Mouse (Mus musculus): Measurements from ENCODE around the gene Ddx11. TPM values are rescaled to one million over a fixed set of nuclear protein-coding genes. Genes with fewer than 3 reads are reported as not detected.
"Not testable (repeated sequence)": the region's sequence is repeated elsewhere in the genome, so short reads cannot be mapped to it uniquely, and the experiment has no call there.

Ddx11 gene
- polyA plus RNA-seq, 2 experiments, result 4.7 to 7.0 TPM

DNA sequence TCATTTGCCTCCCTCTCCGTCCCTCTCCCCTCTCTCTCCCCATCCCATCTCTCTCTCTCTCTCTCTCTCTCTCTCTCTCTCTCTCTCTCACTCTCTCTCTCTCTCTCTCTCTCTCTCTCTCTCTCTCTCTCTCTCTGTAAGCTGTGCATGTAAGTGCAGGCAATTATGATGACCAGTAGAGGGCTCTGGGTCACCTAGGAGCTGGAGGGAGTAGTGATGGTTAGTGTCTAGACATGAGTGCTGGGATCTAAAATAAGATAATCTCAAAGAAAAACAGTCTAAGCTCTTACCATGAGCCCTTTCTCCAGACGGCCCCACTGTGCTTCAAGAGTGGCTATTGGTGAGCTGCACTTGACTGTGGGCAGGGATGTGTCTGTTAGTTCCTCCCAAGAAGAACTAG, 31.6 kb downstream of the Ddx11 start:
- no peak overlapping the region for H3K4me2 ChIP-seq (ENCODE audit: low read depth)
- H3K27ac ChIP-seq, result no peak overlapping the region
- H3K4me3 ChIP-seq (ENCODE audit: insufficient read depth in 1 of 2, low read depth in 2 of 2, low read length in 2 of 2), result no peak overlapping the region
- 78% methylated on average over 2 of the region's 2 CpGs for WGBS (ENCODE audit: insufficient replicate concordance)
- no peak for TF ChIP-seq CTCF (IDR thresholded peaks at IDR 0.05; ENCODE audit: low read depth)
- no peak for TF ChIP-seq EP300 (IDR thresholded peaks at IDR 0.05; ENCODE audit: low read depth)
- H3K27me3 ChIP-seq (ENCODE audit: control insufficient read depth, insufficient read depth, low read length), result no peaks in the 10 kb centered on the region
- no peaks in the 10 kb centered on the region for H3K4me1 ChIP-seq (replicated peaks; ENCODE audit: control insufficient read depth in 2 of 2, insufficient read depth in 2 of 2, low read length in 1 of 2)
- H3K36me3 ChIP-seq (replicated peaks; ENCODE audit: control insufficient read depth, insufficient read depth, low read depth), result peaks cover 12% of the 10 kb centered on the region
- DNase-seq (ENCODE audit: low read depth in 3 of 3, low spot score in 3 of 3) (no peak), ATAC-seq (ENCODE audit: insufficient read depth) (no peak)
- no peaks in the 10 kb centered on the region for H3K9me3 ChIP-seq (ENCODE audit: control insufficient read depth, low read length)
- H3K9ac ChIP-seq (replicated peaks), result no peak overlapping the region

DNA sequence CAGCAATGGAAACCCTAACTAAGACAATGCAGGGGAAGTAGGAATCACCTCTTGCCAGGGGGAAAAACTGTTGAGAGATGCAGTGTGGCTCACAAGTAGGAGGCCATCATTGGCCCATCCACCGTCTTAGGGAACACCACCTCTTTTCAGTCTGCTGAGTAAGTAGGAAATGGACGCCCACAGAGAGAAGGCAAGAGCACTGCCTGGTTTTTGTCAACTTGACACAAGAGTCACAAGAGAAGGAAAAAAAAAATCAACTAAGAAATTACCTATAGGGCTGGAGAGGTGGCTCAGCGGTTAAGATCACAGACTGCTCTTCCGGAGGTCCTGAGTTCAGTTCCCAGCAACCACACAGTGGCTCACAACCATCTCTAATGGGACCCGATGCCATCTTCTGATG, 35.0 kb downstream of the Ddx11 start:
- no peaks in the 10 kb centered on the region for H3K36me3 ChIP-seq (replicated peaks; ENCODE audit: control insufficient read depth, insufficient read depth, low read depth)
- no peaks in the 10 kb centered on the region; the same call in 1 of the 2 replicates for H3K9me3 ChIP-seq (ENCODE audit: control insufficient read depth, low read length)
- DNase-seq (ENCODE audit: low read depth in 3 of 3, low spot score in 3 of 3), result no peak
- no peak overlapping the region for H3K4me3 ChIP-seq (ENCODE audit: insufficient read depth in 1 of 2, low read depth in 2 of 2, low read length in 2 of 2)
- no peak overlapping the region for H3K4me2 ChIP-seq (ENCODE audit: low read depth)
- no peak for ATAC-seq (ENCODE audit: insufficient read depth)
- no peak overlapping the region for H3K9ac ChIP-seq (replicated peaks)
- no peaks in the 10 kb centered on the region for H3K4me1 ChIP-seq (replicated peaks; ENCODE audit: control insufficient read depth in 2 of 2, insufficient read depth in 2 of 2, low read length in 1 of 2)
- no peaks in the 10 kb centered on the region for H3K27me3 ChIP-seq (ENCODE audit: control insufficient read depth, insufficient read depth, low read length)
- 70% methylated on average over 5 of the region's 5 CpGs for WGBS (ENCODE audit: insufficient replicate concordance)
- no peak for TF ChIP-seq CTCF (IDR thresholded peaks at IDR 0.05; ENCODE audit: low read depth)
- TF ChIP-seq EP300 (IDR thresholded peaks at IDR 0.05; ENCODE audit: low read depth), result no peak
- no peak overlapping the region for H3K27ac ChIP-seq

DNA sequence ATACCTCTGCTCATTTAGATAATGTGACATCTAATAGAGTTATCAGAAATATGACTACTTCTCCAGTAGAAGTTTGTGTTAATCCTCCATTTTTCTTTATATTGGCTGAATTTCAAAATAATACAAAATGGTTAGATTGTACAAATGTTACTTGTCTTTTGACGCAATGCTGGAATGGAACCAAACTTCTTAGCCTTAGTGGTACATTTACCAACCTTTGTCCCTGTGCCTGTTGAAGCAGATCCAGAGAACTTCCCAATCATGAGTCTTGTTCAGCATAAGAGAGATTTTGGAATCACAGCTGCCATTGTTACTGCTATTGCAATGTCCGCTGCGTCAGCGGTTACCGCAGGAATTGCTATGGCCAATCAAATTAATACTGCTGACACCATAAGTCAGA, 43.8 kb downstream of the Ddx11 start:
- H3K27ac ChIP-seq; H3K4me1 ChIP-seq (replicated peaks; ENCODE audit: control insufficient read depth in 2 of 2, insufficient read depth in 2 of 2, low read length in 1 of 2); H3K36me3 ChIP-seq (replicated peaks; ENCODE audit: control insufficient read depth, insufficient read depth, low read depth); H3K9ac ChIP-seq (replicated peaks); H3K27me3 ChIP-seq (ENCODE audit: control insufficient read depth, insufficient read depth, low read length); H3K4me2 ChIP-seq (ENCODE audit: low read depth); DNase-seq (ENCODE audit: low read depth in 3 of 3, low spot score in 3 of 3); H3K4me3 ChIP-seq (ENCODE audit: insufficient read depth in 1 of 2, low read depth in 2 of 2, low read length in 2 of 2); H3K9me3 ChIP-seq (ENCODE audit: control insufficient read depth, low read length); ATAC-seq (ENCODE audit: insufficient read depth): not testable (repeated sequence)
- 91% methylated on average over 5 of the region's 5 CpGs for WGBS (ENCODE audit: insufficient replicate concordance)

DNA sequence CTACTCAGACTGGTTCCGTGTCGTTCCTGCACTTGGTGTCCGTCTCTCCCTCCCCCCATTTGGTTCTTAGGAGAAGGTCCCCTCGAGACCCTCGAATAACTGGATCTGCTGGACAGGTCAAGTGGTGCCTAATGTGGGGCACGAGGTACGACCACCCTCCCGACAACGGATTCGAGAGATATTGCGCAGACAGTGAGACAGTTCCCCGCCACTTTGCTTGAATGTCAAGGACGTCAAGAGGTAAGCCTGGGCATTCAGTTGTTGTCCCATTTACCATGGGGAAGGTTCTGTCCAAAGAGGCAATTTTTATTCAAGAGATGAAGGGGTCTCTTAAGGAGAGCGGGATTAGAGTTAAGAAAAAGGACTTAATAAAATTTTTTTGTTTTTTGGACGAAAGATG, 47.7 kb downstream of the Ddx11 start:
- not testable (repeated sequence) for H3K4me3 ChIP-seq (ENCODE audit: insufficient read depth in 1 of 2, low read depth in 2 of 2, low read length in 2 of 2); H3K27me3 ChIP-seq (ENCODE audit: control insufficient read depth, insufficient read depth, low read length); H3K9me3 ChIP-seq (ENCODE audit: control insufficient read depth, low read length); H3K4me1 ChIP-seq (replicated peaks; ENCODE audit: control insufficient read depth in 2 of 2, insufficient read depth in 2 of 2, low read length in 1 of 2); H3K4me2 ChIP-seq (ENCODE audit: low read depth); DNase-seq (ENCODE audit: low read depth in 3 of 3, low spot score in 3 of 3); ATAC-seq (ENCODE audit: insufficient read depth); H3K9ac ChIP-seq (replicated peaks); H3K27ac ChIP-seq; H3K36me3 ChIP-seq (replicated peaks; ENCODE audit: control insufficient read depth, insufficient read depth, low read depth)
- 78% methylated on average over 15 of the region's 15 CpGs for WGBS (ENCODE audit: insufficient replicate concordance)

DNA sequence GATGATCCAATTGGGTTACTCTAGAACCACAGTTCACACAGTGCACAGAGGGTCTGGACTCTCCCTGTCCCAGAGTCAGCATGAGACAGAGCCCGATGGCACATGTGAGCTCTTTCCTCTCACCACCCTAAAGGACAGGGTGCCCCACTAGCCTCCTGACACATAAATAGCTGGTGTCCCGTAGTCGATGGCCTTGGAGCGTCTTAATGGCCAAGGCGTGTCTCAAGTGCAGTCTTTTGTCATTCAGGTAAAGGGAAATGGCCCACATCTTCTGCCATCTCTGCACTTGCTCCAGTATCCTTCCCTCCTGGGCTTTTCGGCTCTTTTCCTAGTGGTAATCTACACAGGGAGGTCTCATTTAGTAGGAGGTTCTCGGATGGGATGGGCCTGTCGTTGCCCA, 67.3 kb downstream of the Ddx11 start:
- no peaks in the 10 kb centered on the region for H3K27me3 ChIP-seq (ENCODE audit: control insufficient read depth, insufficient read depth, low read length)
- H3K4me1 ChIP-seq (replicated peaks; ENCODE audit: control insufficient read depth in 2 of 2, insufficient read depth in 2 of 2, low read length in 1 of 2), result no peaks in the 10 kb centered on the region
- WGBS (ENCODE audit: insufficient replicate concordance), result 69% methylated on average over 8 of the region's 8 CpGs
- no peak overlapping the region for H3K27ac ChIP-seq
- H3K9me3 ChIP-seq (ENCODE audit: control insufficient read depth, low read length), result no peaks in the 10 kb centered on the region
- DNase-seq (ENCODE audit: low read depth in 3 of 3, low spot score in 3 of 3), result no peak
- TF ChIP-seq EP300 (IDR thresholded peaks at IDR 0.05; ENCODE audit: low read depth) (no peak), CTCF (IDR thresholded peaks at IDR 0.05; ENCODE audit: low read depth) (no peak)
- no peak overlapping the region for H3K4me2 ChIP-seq (ENCODE audit: low read depth)
- H3K36me3 ChIP-seq (replicated peaks; ENCODE audit: control insufficient read depth, insufficient read depth, low read depth), result no peaks in the 10 kb centered on the region
- H3K9ac ChIP-seq (replicated peaks), result no peak overlapping the region
- no peak for ATAC-seq (ENCODE audit: insufficient read depth)
- no peak overlapping the region for H3K4me3 ChIP-seq (ENCODE audit: insufficient read depth in 1 of 2, low read depth in 2 of 2, low read length in 2 of 2)

DNA sequence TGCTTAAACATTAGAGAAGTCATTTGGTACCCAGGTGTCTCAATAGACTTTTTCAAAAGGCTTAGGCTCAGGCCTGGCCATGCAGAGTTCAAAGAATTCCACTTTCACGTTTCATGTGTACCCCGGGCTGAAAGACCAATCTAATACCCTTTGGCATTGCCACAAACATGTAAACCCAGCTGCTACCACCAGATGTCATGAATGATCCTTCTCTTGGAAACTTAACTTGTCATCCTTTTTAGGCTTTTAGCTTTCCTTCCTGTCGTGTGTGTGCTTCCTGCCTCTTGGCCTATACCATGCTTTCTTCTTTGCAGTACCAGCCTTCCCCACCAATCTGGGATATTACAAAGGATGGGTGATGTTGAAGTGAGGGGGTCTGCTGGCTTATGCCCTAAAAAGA, 73.7 kb downstream of the Ddx11 start:
- Histone ChIP-seq H3K27ac (no peak overlapping the region), H3K36me3 (replicated peaks; ENCODE audit: control insufficient read depth, insufficient read depth, low read depth) (no peaks in the 10 kb centered on the region), H3K27me3 (ENCODE audit: control insufficient read depth, insufficient read depth, low read length) (no peaks in the 10 kb centered on the region), H3K4me3 (ENCODE audit: insufficient read depth in 1 of 2, low read depth in 2 of 2, low read length in 2 of 2) (no peak overlapping the region), H3K4me1 (replicated peaks; ENCODE audit: control insufficient read depth in 2 of 2, insufficient read depth in 2 of 2, low read length in 1 of 2) (no peaks in the 10 kb centered on the region), H3K9me3 (ENCODE audit: control insufficient read depth, low read length) (no peaks in the 10 kb centered on the region), H3K9ac (replicated peaks) (no peak overlapping the region), H3K4me2 (ENCODE audit: low read depth) (no peak overlapping the region)
- DNase-seq (ENCODE audit: low read depth in 3 of 3, low spot score in 3 of 3) (no peak), ATAC-seq (ENCODE audit: insufficient read depth) (no peak)
- no peak for TF ChIP-seq EP300 (IDR thresholded peaks at IDR 0.05; ENCODE audit: low read depth)
- 0 out of 2 replicates have a peak, but pooled peaks have one; percentile 3 for TF ChIP-seq CTCF (IDR thresholded peaks at IDR 0.05; ENCODE audit: low read depth)
- WGBS (ENCODE audit: insufficient replicate concordance), result 23% methylated on average over 3 of the region's 3 CpGs

Other genes with a start within 250 kb of the Ddx11 start
- 11.0 and 15.7 TPM in 2 replicates for gene Ralbp1, start 237.7 kb upstream of the Ddx11 start, polyA plus RNA-seq (2012; rRNA removed)
- 36.0 and 38.1 TPM in 2 replicates for gene Ralbp1, start 237.7 kb upstream of the Ddx11 start, polyA plus RNA-seq (2014; fragmentation: Nextera tagmentation; extraction: Ambion mirVana)
- gene Twsg1, start 172.3 kb upstream of the Ddx11 start, polyA plus RNA-seq (2012; rRNA removed), result 7.7 and 8.1 TPM in 2 replicates
- gene Twsg1, start 172.3 kb upstream of the Ddx11 start, polyA plus RNA-seq (2014; fragmentation: Nextera tagmentation; extraction: Ambion mirVana), result 16.1 and 18.3 TPM in 2 replicates
- gene Ankrd12, start 46.4 kb upstream of the Ddx11 start, polyA plus RNA-seq (2012; rRNA removed), result 1.7 and 2.7 TPM in 2 replicates
- 5.7 and 6.2 TPM in 2 replicates for gene Ankrd12, start 46.4 kb upstream of the Ddx11 start, polyA plus RNA-seq (2014; fragmentation: Nextera tagmentation; extraction: Ambion mirVana)
- 28.6 and 54.6 TPM in 2 replicates for gene Ndufv2, start 22.0 kb upstream of the Ddx11 start, polyA plus RNA-seq (2012; rRNA removed)
- 268 and 273 TPM in 2 replicates for gene Ndufv2, start 22.0 kb upstream of the Ddx11 start, polyA plus RNA-seq (2014; fragmentation: Nextera tagmentation; extraction: Ambion mirVana)
- gene Washc1, start 12.0 kb upstream of the Ddx11 start, polyA plus RNA-seq (2012; rRNA removed), result 9.9 and 12.0 TPM in 2 replicates
- gene Washc1, start 12.0 kb upstream of the Ddx11 start, polyA plus RNA-seq (2014; fragmentation: Nextera tagmentation; extraction: Ambion mirVana), result 12.9 and 16.7 TPM in 2 replicates